Mouse (Mus musculus) layer of hippocampus, adult 8-10 months (tissue): ENCODE measurements at regions not wholly inside any gene's neighbourhood (a gene's known extent, or its start where the extent isn't known, plus 50 kb on each side); places are given as distances from the start of the nearest gene placed in this dataset.

ENCODE experiments used
- DNase-seq, 2 experiments: peaks; one replicate each; pipeline ENCODE4 v3.0.0; 2022; ENCODE audit warnings: low spot score in 2 of 2

GRCm38 (mm10) chr13:30600194-30600593 lies 55.0 kb upstream of the Uqcrfs1 start:
- DNase-seq = no peak

DNA sequence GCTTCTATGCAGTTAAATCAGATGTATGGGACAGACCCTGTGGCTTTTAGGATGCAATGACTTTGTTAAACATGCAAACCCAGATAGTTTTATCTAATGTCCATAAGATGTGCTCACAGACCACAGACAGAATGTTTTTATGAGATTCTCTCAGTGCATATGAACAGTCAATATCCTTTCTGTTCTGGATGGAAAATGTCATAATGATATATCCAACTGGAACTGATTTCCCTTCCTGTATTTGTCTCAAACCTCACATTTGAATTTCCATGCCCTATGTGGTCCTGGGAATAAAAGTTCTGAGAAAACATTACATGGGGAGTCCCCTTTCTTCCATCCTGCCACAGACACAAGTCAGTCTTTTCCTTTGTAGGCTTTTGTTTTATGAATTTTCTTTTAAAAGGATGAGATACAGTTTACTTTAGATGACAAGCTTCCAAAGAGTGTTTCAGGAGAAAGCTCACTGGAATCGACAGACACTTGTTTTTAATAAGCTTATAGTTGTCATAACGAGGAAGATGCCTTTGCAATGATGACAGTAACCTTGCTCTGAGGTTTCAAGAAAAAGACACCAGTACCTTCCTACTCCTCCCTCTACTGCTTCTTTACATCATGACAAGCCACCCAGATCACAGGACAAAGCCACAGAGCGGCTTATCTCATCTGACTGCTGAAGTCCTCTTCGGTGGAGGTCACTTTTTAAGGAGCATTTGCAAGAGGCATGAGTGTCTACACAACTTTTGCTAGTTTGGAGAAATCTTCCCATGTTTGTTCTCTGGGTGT lies 55.7 kb upstream of the Uqcrfs1 start:
- no peak for DNase-seq

GRCm38 (mm10) chr13:30603936-30604335 lies 55.9 kb upstream of the Dusp22 start:
- DNase-seq = peak; percentile 22 to 39

DNA sequence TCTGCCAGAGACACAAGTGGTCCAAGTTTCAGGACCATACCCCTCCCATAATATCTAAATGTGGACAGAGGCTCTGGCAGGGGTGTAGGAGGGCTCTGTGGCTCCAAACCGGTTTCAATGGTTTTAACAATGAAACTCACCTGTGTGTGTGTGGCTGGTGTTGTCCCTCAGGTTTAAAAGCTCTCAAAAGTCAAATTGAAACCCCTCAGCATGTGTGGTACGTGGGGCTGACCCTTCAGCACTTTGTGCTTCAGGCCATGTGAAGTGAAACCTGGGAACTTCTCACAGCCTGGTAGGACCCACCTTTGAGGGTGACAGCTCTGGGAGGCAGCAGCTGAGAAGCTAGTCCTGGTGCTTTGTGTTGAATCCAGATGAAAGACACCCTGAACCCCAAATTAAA lies 52.5 kb upstream of the Dusp22 start:
- DNase-seq = no peak

DNA sequence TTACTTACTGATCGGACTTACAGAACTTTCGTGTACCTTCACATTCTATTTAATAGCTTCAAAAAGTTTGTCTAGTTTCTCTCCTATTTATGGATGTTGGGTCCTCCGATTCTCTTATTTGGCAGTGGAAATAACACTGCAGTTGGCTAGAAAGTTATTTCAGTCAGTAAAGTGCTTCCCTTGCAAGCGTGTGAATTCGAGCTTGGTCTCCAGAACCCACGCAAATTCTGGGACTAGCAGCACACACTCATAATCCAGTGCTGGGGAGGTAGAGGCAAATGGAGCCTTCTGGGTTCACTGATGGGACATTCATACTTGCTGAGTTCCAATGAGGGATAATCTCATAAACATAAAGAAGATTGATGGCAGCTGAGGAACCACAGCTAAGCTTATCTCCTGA lies 51.9 kb upstream of the Dusp22 start:
- DNase-seq = peak; percentile 18 to 31

GRCm38 (mm10) chr13:30609784-30610183 lies 50.0 kb upstream of the Dusp22 start:
- no peak for DNase-seq
